Mouse (Mus musculus) cerebellum, adult 2 months (tissue): ENCODE measurements at regions not wholly inside any gene's neighbourhood (a gene's known extent, or its start where the extent isn't known, plus 50 kb on each side); places are given as distances from the start of the nearest gene placed in this dataset.

Experiments used
- CTCF ChIP-seq: fragments of 200-500 bp; IDR thresholded peaks from 2 replicates; pipeline ENCODE4 v1.5.1; 2011; ENCODE audit warnings: low read depth, mild to moderate bottlenecking, control low read depth, low read length, moderate library complexity, borderline replicate concordance; ENCODE audit not compliant: insufficient read depth
- POLR2A ChIP-seq: fragments of 200-500 bp; IDR thresholded peaks from 2 replicates; pipeline ENCODE4 v1.6.1; 2011; ENCODE audit warnings: low read length, control low read depth, borderline replicate concordance; ENCODE audit not compliant: insufficient read depth

GRCm38 (mm10) chr14:120146312-120146711 lies 104.1 kb upstream of the Oxgr1 start:
- TF ChIP-seq CTCF (no peak), POLR2A (no peak)
